Mouse (Mus musculus): Measurements from ENCODE around the gene A730061H03Rik. TPM values are rescaled to one million over a fixed set of nuclear protein-coding genes. Genes with fewer than 3 reads are reported as not detected.

Gene A730061H03Rik
- polyA plus RNA-seq, 1 experiment, result not detected

GRCm38 (mm10) chr14:55586149-55586548 lies 25.9 kb upstream of the A730061H03Rik start:
- Histone ChIP-seq H3K4me1 (ENCODE audit: control insufficient read depth, insufficient read depth, low read length) (no peaks in the 10 kb centered on the region; the same call in 1 of the 2 replicates), H3K27ac (ENCODE audit: control insufficient read depth, insufficient read depth, low read depth, low read length, poor library complexity) (peak overlapping the region; percentile 49; the same call in 1 of the 2 replicates), H3K4me3 (replicated peaks; ENCODE audit: control insufficient read depth, low read depth, low read length) (no peak overlapping the region)
- TF ChIP-seq POLR2A (IDR thresholded peaks at IDR 0.05; ENCODE audit: borderline replicate concordance, control insufficient read depth, low read depth, low read length) (no peak), CTCF (IDR thresholded peaks at IDR 0.05; ENCODE audit: control insufficient read depth, insufficient read depth, low read length) (no peak)
- 49% methylated on average over 2 of the region's 2 CpGs for WGBS

- Histone ChIP-seq H3K27ac (ENCODE audit: control insufficient read depth, insufficient read depth, low read depth, low read length, poor library complexity) (peak overlapping the region; percentile 23), H3K4me1 (ENCODE audit: control insufficient read depth, insufficient read depth, low read length) (no peaks in the 10 kb centered on the region; the same call in 1 of the 2 replicates), H3K4me3 (replicated peaks; ENCODE audit: control insufficient read depth, low read depth, low read length) (no peak overlapping the region)
- TF ChIP-seq POLR2A (IDR thresholded peaks at IDR 0.05; ENCODE audit: borderline replicate concordance, control insufficient read depth, low read depth, low read length) (no peak), CTCF (IDR thresholded peaks at IDR 0.05; ENCODE audit: control insufficient read depth, insufficient read depth, low read length) (no peak)
- 28% methylated on average over 6 of the region's 6 CpGs for WGBS
These were observed 25.4 kb upstream of the A730061H03Rik start for GRCm38 (mm10) chr14:55585566-55585960.

- Histone ChIP-seq H3K27ac (ENCODE audit: control insufficient read depth, insufficient read depth, low read depth, low read length, poor library complexity) (peak within 1 kb of the TSS; percentile 70), H3K4me1 (ENCODE audit: control insufficient read depth, insufficient read depth, low read length) (no peaks in the 10 kb centered on the region; the same call in 1 of the 2 replicates), H3K4me3 (replicated peaks; ENCODE audit: control insufficient read depth, low read depth, low read length) (peak within 1 kb of the TSS; percentile 79)
- 5% methylated on average over 43 of the region's 43 CpGs for WGBS
- no peak for TF ChIP-seq CTCF (IDR thresholded peaks at IDR 0.05; ENCODE audit: control insufficient read depth, insufficient read depth, low read length)
- TF ChIP-seq POLR2A (IDR thresholded peaks at IDR 0.05; ENCODE audit: borderline replicate concordance, control insufficient read depth, low read depth, low read length), result peak; percentile 58; the same call in 1 of the 2 replicates
These were observed 24.7 kb upstream of the A730061H03Rik start, which contains the start of gene Emc9 for GRCm38 (mm10) chr14:55584702-55585565. Gene Emc9 (minus strand): TSS chr14:55585302.

GRCm38 (mm10) chr14:55584303-55584701 lies 24.1 kb upstream of the A730061H03Rik start:
- Histone ChIP-seq H3K4me1 (ENCODE audit: control insufficient read depth, insufficient read depth, low read length) (no peaks in the 10 kb centered on the region; the same call in 1 of the 2 replicates), H3K27ac (ENCODE audit: control insufficient read depth, insufficient read depth, low read depth, low read length, poor library complexity) (peak overlapping the region; percentile 70; the same call in 1 of the 2 replicates), H3K4me3 (replicated peaks; ENCODE audit: control insufficient read depth, low read depth, low read length) (peak overlapping the region; percentile 79)
- WGBS, result 29% methylated on average over 5 of the region's 5 CpGs
- TF ChIP-seq CTCF (IDR thresholded peaks at IDR 0.05; ENCODE audit: control insufficient read depth, insufficient read depth, low read length) (no peak), POLR2A (IDR thresholded peaks at IDR 0.05; ENCODE audit: borderline replicate concordance, control insufficient read depth, low read depth, low read length) (no peak)

GRCm38 (mm10) chr14:55581981-55582681 lies 21.9 kb upstream of the A730061H03Rik start:
- peak; percentile 43; the same call in 1 of the 2 replicates for TF ChIP-seq CTCF (IDR thresholded peaks at IDR 0.05; ENCODE audit: control insufficient read depth, insufficient read depth, low read length)
- no peak for TF ChIP-seq POLR2A (IDR thresholded peaks at IDR 0.05; ENCODE audit: borderline replicate concordance, control insufficient read depth, low read depth, low read length)
- Histone ChIP-seq H3K4me3 (replicated peaks; ENCODE audit: control insufficient read depth, low read depth, low read length) (no peak overlapping the region), H3K27ac (ENCODE audit: control insufficient read depth, insufficient read depth, low read depth, low read length, poor library complexity) (no peak overlapping the region), H3K4me1 (ENCODE audit: control insufficient read depth, insufficient read depth, low read length) (no peaks in the 10 kb centered on the region; the same call in 1 of the 2 replicates)
- 79% methylated on average over 9 of the region's 9 CpGs for WGBS

GRCm38 (mm10) chr14:55580731-55581130 lies 20.5 kb upstream of the A730061H03Rik start:
- no peak overlapping the region for H3K4me3 ChIP-seq (replicated peaks; ENCODE audit: control insufficient read depth, low read depth, low read length)
- TF ChIP-seq POLR2A (IDR thresholded peaks at IDR 0.05; ENCODE audit: borderline replicate concordance, control insufficient read depth, low read depth, low read length) (no peak), CTCF (IDR thresholded peaks at IDR 0.05; ENCODE audit: control insufficient read depth, insufficient read depth, low read length) (no peak)
- 89% methylated on average over 16 of the region's 16 CpGs for WGBS
- no peaks in the 10 kb centered on the region; the same call in 1 of the 2 replicates for H3K4me1 ChIP-seq (ENCODE audit: control insufficient read depth, insufficient read depth, low read length)
- H3K27ac ChIP-seq (ENCODE audit: control insufficient read depth, insufficient read depth, low read depth, low read length, poor library complexity), result no peak overlapping the region

- Histone ChIP-seq H3K4me1 (ENCODE audit: control insufficient read depth, insufficient read depth, low read length) (no peaks in the 10 kb centered on the region; the same call in 1 of the 2 replicates), H3K27ac (ENCODE audit: control insufficient read depth, insufficient read depth, low read depth, low read length, poor library complexity) (no peak overlapping the region), H3K4me3 (replicated peaks; ENCODE audit: control insufficient read depth, low read depth, low read length) (no peak overlapping the region)
- no peak for TF ChIP-seq CTCF (IDR thresholded peaks at IDR 0.05; ENCODE audit: control insufficient read depth, insufficient read depth, low read length)
- TF ChIP-seq POLR2A (IDR thresholded peaks at IDR 0.05; ENCODE audit: borderline replicate concordance, control insufficient read depth, low read depth, low read length), result no peak
- 90% methylated on average over 23 of the region's 23 CpGs for WGBS
These were observed 19.6 kb upstream of the A730061H03Rik start for GRCm38 (mm10) chr14:55579511-55580496.
